Mouse (Mus musculus) brain, embryonic 14.5 days (tissue): ENCODE results near the gene B3gnt8.

Source experiments
- CTCF ChIP-seq: fragments of 200-500 bp; IDR thresholded peaks from 2 replicates; pipeline ENCODE4 v1.5.1; 2012; ENCODE audit warnings: inconsistent platforms, mild to moderate bottlenecking, moderate library complexity, borderline replicate concordance; ENCODE audit not compliant: insufficient read depth, insufficient read length; ENCODE audit errors: extremely low read depth
- POLR2A ChIP-seq: fragments of 200-500 bp; IDR thresholded peaks from 2 replicates; pipeline ENCODE4 v1.6.1; 2012; ENCODE audit warnings: mild to moderate bottlenecking, inconsistent platforms, borderline replicate concordance; ENCODE audit not compliant: poor library complexity, insufficient read depth, insufficient read length, severe bottlenecking; ENCODE audit errors: extremely low read depth

DNA sequence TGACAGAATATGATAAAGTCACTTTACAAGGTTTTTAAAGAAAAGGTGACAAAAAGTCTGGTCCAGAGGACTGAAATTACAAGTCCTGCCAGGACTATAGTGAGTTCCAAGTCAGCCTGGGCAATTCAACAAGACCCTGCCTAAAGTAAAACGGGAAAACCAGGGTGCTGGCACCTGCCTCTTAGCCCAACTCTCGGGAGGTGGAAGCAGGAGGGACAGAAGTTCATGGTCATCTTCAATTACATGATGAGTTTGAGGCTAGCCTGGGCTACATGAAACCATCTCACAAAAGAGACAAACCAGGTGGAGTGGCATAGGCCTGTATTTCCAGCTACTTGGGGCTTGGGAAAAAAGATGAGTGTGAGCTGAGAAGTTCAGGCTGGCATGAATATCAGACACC, 45.2 kb downstream of the B3gnt8 start:
- TF ChIP-seq POLR2A: no peak
- TF ChIP-seq CTCF: no peak
